Mouse (Mus musculus): ENCODE measurements at regions not wholly inside any gene's neighbourhood (a gene's known extent, or its start where the extent isn't known, plus 50 kb on each side); places are given as distances from the start of the nearest gene placed in this dataset.

GRCm38 (mm10) chr16:71860205-71860604 is 447.9 kb upstream of the Robo1 start:
- H3K4me3 ChIP-seq (ENCODE audit: low read length), result no peak overlapping the region
- ATAC-seq (ENCODE audit: low FRiP score, low TSS enrichment), result no peak
- 93% methylated on average over 2 of the region's 2 CpGs for WGBS
- no peaks in the 10 kb centered on the region for H3K27me3 ChIP-seq (ENCODE audit: control insufficient read depth, insufficient read depth, low read length)
- H3K9ac ChIP-seq (ENCODE audit: low read depth, low read length), result no peak overlapping the region
- no peak overlapping the region for H3K27ac ChIP-seq (ENCODE audit: low read depth, low read length)
- H3K4me2 ChIP-seq (replicated peaks; ENCODE audit: low read depth, low read length), result no peak overlapping the region
- no peaks in the 10 kb centered on the region for H3K36me3 ChIP-seq (ENCODE audit: control insufficient read depth, insufficient read depth, low read length)
- no peaks in the 10 kb centered on the region for H3K9me3 ChIP-seq (ENCODE audit: control insufficient read depth, low read length)
- H3K4me1 ChIP-seq (ENCODE audit: control insufficient read depth, insufficient read depth, low read length), result no peaks in the 10 kb centered on the region

GRCm38 (mm10) chr16:71885701-71886100 is 422.4 kb upstream of the Robo1 start:
- no peaks in the 10 kb centered on the region for H3K9me3 ChIP-seq (ENCODE audit: control insufficient read depth, low read length)
- H3K4me1 ChIP-seq (ENCODE audit: control insufficient read depth, insufficient read depth, low read length), result no peaks in the 10 kb centered on the region
- H3K36me3 ChIP-seq (ENCODE audit: control insufficient read depth, insufficient read depth, low read length), result no peaks in the 10 kb centered on the region
- no peaks in the 10 kb centered on the region for H3K27me3 ChIP-seq (ENCODE audit: control insufficient read depth, insufficient read depth, low read length)
- WGBS, result 79% methylated on average over 4 of the region's 4 CpGs
- ATAC-seq (ENCODE audit: low FRiP score, low TSS enrichment), result no peak
- H3K9ac ChIP-seq (ENCODE audit: low read depth, low read length), result no peak overlapping the region
- H3K4me3 ChIP-seq (ENCODE audit: low read length), result no peak overlapping the region
- no peak overlapping the region for H3K27ac ChIP-seq (ENCODE audit: low read depth, low read length)
- H3K4me2 ChIP-seq (replicated peaks; ENCODE audit: low read depth, low read length), result no peak overlapping the region

DNA sequence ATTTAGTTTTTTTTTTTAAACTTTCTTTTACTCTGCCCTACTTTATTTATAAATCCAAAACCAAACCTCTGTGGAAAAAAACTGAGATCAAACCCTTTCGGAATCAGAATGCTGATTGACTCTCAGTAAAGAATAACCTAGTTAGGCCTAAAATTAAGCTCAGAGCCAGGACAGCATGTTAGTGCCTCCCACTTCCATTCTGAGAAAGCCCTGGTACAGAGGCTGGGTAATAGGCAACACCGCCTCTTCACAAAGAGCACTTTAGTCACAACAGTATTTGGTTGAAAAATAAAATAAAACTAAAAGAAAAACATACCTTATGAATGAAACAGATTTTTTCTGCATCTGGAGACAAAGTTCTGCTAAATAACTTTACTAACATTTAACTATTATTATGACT is 418.4 kb upstream of the Robo1 start:
- Histone ChIP-seq H3K4me3 (ENCODE audit: low read length) (no peak overlapping the region), H3K27me3 (ENCODE audit: control insufficient read depth, insufficient read depth, low read length) (no peaks in the 10 kb centered on the region), H3K27ac (ENCODE audit: low read depth, low read length) (no peak overlapping the region), H3K4me1 (ENCODE audit: control insufficient read depth, insufficient read depth, low read length) (no peaks in the 10 kb centered on the region), H3K4me2 (replicated peaks; ENCODE audit: low read depth, low read length) (no peak overlapping the region), H3K9ac (ENCODE audit: low read depth, low read length) (no peak overlapping the region), H3K36me3 (ENCODE audit: control insufficient read depth, insufficient read depth, low read length) (no peaks in the 10 kb centered on the region), H3K9me3 (ENCODE audit: control insufficient read depth, low read length) (no peaks in the 10 kb centered on the region)
- 94% methylated on average over 2 of the region's 2 CpGs for WGBS
- ATAC-seq (ENCODE audit: low FRiP score, low TSS enrichment), result no peak

- no peak for ATAC-seq (ENCODE audit: low FRiP score, low TSS enrichment)
- Histone ChIP-seq H3K9ac (ENCODE audit: low read depth, low read length) (no peak overlapping the region), H3K4me2 (replicated peaks; ENCODE audit: low read depth, low read length) (no peak overlapping the region), H3K27ac (ENCODE audit: low read depth, low read length) (no peak overlapping the region), H3K4me3 (ENCODE audit: low read length) (no peak overlapping the region), H3K4me1 (ENCODE audit: control insufficient read depth, insufficient read depth, low read length) (no peaks in the 10 kb centered on the region), H3K36me3 (ENCODE audit: control insufficient read depth, insufficient read depth, low read length) (no peaks in the 10 kb centered on the region), H3K9me3 (ENCODE audit: control insufficient read depth, low read length) (no peaks in the 10 kb centered on the region), H3K27me3 (ENCODE audit: control insufficient read depth, insufficient read depth, low read length) (no peaks in the 10 kb centered on the region)
- WGBS, result 94% methylated on average over 13 of the region's 13 CpGs
Measured at GRCm38 (mm10) chr16:71923111-71923510, 385.0 kb upstream of the Robo1 start.

- 51% methylated on average over 2 of the region's 2 CpGs for WGBS
- no peaks in the 10 kb centered on the region for H3K4me1 ChIP-seq (ENCODE audit: control insufficient read depth, insufficient read depth, low read length)
- H3K27me3 ChIP-seq (ENCODE audit: control insufficient read depth, insufficient read depth, low read length), result no peaks in the 10 kb centered on the region
- no peak overlapping the region for H3K9ac ChIP-seq (ENCODE audit: low read depth, low read length)
- H3K36me3 ChIP-seq (ENCODE audit: control insufficient read depth, insufficient read depth, low read length), result no peaks in the 10 kb centered on the region
- H3K4me2 ChIP-seq (replicated peaks; ENCODE audit: low read depth, low read length), result no peak overlapping the region
- ATAC-seq (ENCODE audit: low FRiP score, low TSS enrichment), result no peak
- no peak overlapping the region for H3K4me3 ChIP-seq (ENCODE audit: low read length)
- H3K27ac ChIP-seq (ENCODE audit: low read depth, low read length), result no peak overlapping the region
- no peaks in the 10 kb centered on the region for H3K9me3 ChIP-seq (ENCODE audit: control insufficient read depth, low read length)
Measured at GRCm38 (mm10) chr16:71944165-71944564, 363.9 kb upstream of the Robo1 start.

DNA sequence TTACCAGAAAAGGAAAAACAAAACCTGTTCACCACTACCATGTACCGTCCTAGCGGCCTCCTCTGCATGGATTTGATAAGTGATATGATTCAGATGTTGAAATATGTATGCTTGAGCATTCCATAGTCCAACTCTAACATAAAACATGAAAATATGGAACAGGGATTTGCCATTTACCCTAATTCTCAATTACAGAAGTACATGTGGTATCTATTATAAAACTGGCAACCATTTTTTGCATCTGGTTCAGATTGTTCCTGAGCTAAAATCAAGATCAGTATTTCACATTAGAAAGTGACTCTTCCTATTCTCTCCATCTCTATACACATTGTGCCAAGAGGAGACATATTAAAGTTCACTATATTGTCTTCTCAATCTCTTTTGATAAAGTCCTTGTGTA is 363.3 kb upstream of the Robo1 start:
- no peak overlapping the region for H3K4me3 ChIP-seq (ENCODE audit: low read length)
- no peaks in the 10 kb centered on the region for H3K36me3 ChIP-seq (ENCODE audit: control insufficient read depth, insufficient read depth, low read length)
- H3K9ac ChIP-seq (ENCODE audit: low read depth, low read length), result no peak overlapping the region
- no peaks in the 10 kb centered on the region for H3K9me3 ChIP-seq (ENCODE audit: control insufficient read depth, low read length)
- 83% methylated on average over 2 of the region's 2 CpGs for WGBS
- H3K27ac ChIP-seq (ENCODE audit: low read depth, low read length), result no peak overlapping the region
- H3K27me3 ChIP-seq (ENCODE audit: control insufficient read depth, insufficient read depth, low read length), result no peaks in the 10 kb centered on the region
- H3K4me1 ChIP-seq (ENCODE audit: control insufficient read depth, insufficient read depth, low read length), result no peaks in the 10 kb centered on the region
- H3K4me2 ChIP-seq (replicated peaks; ENCODE audit: low read depth, low read length), result no peak overlapping the region
- ATAC-seq (ENCODE audit: low FRiP score, low TSS enrichment), result no peak

DNA sequence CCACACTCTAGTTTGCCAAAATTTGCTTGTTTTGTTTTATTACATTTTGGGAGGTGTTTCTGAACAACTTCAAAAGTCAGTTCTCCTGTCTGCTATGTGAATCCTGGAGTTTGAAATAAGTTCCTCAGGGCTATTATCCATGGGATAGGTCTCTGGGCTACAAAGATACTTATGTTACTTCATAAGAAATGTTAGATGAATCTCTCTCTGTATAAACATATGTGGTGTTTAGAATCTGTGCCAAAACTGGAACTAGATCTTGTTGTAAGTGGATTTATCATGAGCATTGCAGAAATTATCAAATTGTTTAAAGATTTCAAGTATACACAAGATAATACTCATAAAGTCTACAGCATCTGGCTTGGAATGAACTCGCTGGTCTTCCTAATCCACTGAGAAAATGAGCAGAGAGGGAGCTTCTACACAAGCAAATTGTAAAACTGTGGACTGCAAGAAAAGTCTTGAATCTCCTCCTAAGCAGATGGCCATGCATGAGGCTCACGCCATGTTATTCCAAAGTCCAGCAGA is 355.2 kb upstream of the Robo1 start:
- no peaks in the 10 kb centered on the region for H3K36me3 ChIP-seq (ENCODE audit: control insufficient read depth, insufficient read depth, low read length)
- 83% methylated on average over 2 of the region's 2 CpGs for whole genome bisulfite sequencing
- no peak overlapping the region for H3K27ac ChIP-seq (ENCODE audit: low read depth, low read length)
- H3K4me1 ChIP-seq (ENCODE audit: control insufficient read depth, insufficient read depth, low read length), result no peaks in the 10 kb centered on the region
- no peaks in the 10 kb centered on the region for H3K9me3 ChIP-seq (ENCODE audit: control insufficient read depth, low read length)
- H3K9ac ChIP-seq (ENCODE audit: low read depth, low read length), result no peak overlapping the region
- H3K4me3 ChIP-seq (ENCODE audit: low read length), result no peak overlapping the region
- no peak for ATAC-seq (ENCODE audit: low FRiP score, low TSS enrichment)
- H3K4me2 ChIP-seq (replicated peaks; ENCODE audit: low read depth, low read length), result no peak overlapping the region
- no peaks in the 10 kb centered on the region for H3K27me3 ChIP-seq (ENCODE audit: control insufficient read depth, insufficient read depth, low read length)

- H3K27me3 ChIP-seq (ENCODE audit: control insufficient read depth, insufficient read depth, low read length), result no peaks in the 10 kb centered on the region
- no peaks in the 10 kb centered on the region for H3K36me3 ChIP-seq (ENCODE audit: control insufficient read depth, insufficient read depth, low read length)
- no peak overlapping the region for H3K4me2 ChIP-seq (replicated peaks; ENCODE audit: low read depth, low read length)
- H3K27ac ChIP-seq (ENCODE audit: low read depth, low read length), result no peak overlapping the region
- no peak overlapping the region for H3K4me3 ChIP-seq (ENCODE audit: low read length)
- no peaks in the 10 kb centered on the region for H3K9me3 ChIP-seq (ENCODE audit: control insufficient read depth, low read length)
- no peak overlapping the region for H3K9ac ChIP-seq (ENCODE audit: low read depth, low read length)
- no peak for ATAC-seq (ENCODE audit: low FRiP score, low TSS enrichment)
- H3K4me1 ChIP-seq (ENCODE audit: control insufficient read depth, insufficient read depth, low read length), result no peaks in the 10 kb centered on the region
Measured at GRCm38 (mm10) chr16:71963579-71963978, 344.5 kb upstream of the Robo1 start.

- Histone ChIP-seq H3K36me3 (ENCODE audit: control insufficient read depth, insufficient read depth, low read length) (no peaks in the 10 kb centered on the region), H3K4me3 (ENCODE audit: low read length) (no peak overlapping the region), H3K27ac (ENCODE audit: low read depth, low read length) (no peak overlapping the region), H3K9ac (ENCODE audit: low read depth, low read length) (no peak overlapping the region), H3K4me2 (replicated peaks; ENCODE audit: low read depth, low read length) (no peak overlapping the region), H3K4me1 (ENCODE audit: control insufficient read depth, insufficient read depth, low read length) (no peaks in the 10 kb centered on the region), H3K27me3 (ENCODE audit: control insufficient read depth, insufficient read depth, low read length) (no peaks in the 10 kb centered on the region), H3K9me3 (ENCODE audit: control insufficient read depth, low read length) (no peaks in the 10 kb centered on the region)
- no peak for ATAC-seq (ENCODE audit: low FRiP score, low TSS enrichment)
- 82% methylated on average over 2 of the region's 2 CpGs for WGBS
Measured at GRCm38 (mm10) chr16:71973811-71974210, 334.3 kb upstream of the Robo1 start.
